Mouse (Mus musculus): ENCODE measurements around the gene Hspb1.

Hspb1 gene

GRCm38 (mm10) chr5:135913201-135913600, 25.5 kb downstream of the Hspb1 start:
- no peak for DNase-seq

- DNase-seq, result peak; percentile 32
Observed at GRCm38 (mm10) chr5:135914156-135914555, 26.4 kb downstream of the Hspb1 start.

GRCm38 (mm10) chr5:135916051-135916565, 28.4 kb downstream of the Hspb1 start:
- DNase-seq, result peak; percentile 60

DNA sequence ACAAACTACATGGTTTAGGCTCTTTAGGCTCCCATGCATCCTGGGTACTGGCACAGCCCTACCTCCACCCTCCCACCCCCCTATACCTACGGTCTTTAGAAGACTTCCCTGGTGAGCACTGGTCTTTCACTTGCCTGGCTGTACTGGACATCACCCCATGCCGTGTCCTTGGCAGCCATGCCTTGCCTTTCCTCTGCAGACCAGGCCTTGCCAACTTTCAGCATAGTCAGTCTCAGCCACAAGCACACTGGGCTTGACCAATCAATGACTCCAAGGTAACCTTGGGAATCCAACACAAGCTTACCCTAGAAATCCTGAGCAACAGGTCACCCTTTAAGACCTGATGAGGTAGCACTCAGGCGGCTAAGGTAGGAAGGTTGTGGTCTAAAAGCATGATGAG, 28.9 kb downstream of the Hspb1 start:
- peak; percentile 54 for DNase-seq

DNA sequence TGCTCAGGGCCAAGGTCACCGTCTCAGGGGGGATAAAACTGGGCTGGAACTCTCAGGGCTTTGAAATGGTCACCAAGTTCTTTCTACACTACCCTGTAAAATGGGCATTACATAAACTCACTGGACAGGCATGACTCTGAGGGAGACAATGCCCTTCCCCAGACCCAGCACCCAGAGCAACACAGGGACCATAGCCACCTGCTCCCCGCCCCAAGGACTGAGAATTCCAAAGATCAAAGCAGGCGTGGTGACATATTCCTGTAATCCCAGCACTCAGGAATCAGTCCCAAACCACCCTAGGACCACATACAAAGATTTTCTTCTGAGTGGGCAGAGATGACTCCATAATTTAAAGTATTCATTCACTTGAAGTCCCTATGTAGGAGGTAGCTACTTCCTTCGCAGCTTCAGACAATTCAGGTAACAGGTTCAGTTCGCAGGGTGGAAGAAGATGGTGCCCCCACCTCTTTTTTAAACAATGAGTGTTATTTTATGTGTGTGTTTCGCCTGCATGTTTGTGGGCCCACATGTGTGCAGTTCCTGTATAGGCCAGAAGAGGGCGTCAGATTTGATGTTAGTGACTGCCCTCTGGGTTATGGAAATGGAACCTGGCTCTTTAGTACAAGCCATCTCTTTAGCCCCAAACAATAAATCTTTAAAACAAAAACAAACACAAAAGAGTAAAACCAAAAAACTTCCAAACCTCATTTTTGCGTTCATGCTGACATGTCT, 29.8 kb downstream of the Hspb1 start:
- DNase-seq, result peak; percentile 40

- DNase-seq, result no peak
Observed at GRCm38 (mm10) chr5:135918059-135918437, 30.3 kb downstream of the Hspb1 start.

- DNase-seq, result no peak
Observed at GRCm38 (mm10) chr5:135918593-135918992, 30.9 kb downstream of the Hspb1 start.

GRCm38 (mm10) chr5:135919902-135920301, 32.2 kb downstream of the Hspb1 start:
- peak; percentile 65 for DNase-seq

DNA sequence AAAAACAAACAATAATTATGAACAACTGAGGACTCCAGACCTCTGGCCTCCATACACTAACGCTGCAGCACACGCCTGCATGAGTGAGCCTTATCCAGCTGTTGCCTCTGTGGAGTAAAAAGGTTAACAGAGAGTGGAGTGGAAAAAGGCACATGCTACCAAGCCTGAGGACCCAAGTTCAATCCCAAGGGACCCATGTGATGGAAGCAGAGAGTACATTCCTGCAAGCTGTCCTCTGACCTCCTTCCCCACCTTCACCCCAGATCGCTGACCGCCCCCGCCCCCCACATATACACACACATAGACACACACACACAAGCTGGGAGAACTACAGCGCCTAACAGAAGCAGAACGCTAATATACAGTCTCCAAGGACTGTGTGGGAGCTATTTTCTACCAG, 36.2 kb downstream of the Hspb1 start:
- DNase-seq, result no peak

DNA sequence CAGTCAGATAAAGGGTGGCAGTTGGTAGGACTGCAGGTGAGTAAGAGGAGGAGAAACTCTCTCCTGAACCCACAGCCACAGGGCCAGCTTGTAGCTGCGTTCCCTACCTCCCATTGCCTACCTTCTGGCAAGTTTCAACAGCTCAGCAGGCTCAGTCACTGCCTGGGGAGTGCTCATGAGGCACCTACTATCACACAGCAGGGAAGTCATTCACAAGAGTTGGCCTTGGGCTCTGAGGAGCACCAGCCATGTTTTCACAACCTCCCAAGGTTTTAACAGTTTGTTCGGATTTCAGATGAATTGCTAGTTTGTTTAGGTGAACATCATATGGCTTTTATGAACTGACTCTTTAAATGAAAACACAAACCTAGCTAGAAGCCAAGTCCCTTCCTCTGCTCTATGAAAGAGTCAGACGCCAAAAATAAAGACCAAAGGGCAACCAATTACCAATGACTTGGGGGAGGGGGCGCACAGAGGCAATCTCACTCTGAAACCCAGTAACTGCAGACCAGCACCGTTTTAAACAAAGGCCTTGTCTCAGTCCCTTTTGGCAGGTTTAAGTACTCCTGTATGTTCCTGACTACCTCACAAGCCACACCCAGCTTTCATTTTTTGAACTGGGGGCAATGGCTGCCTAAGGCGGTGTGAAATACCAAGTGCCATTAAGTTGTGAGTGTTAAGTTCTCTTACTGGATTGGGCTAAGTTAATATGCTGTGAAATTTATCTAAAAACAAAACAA, 42.1 kb downstream of the Hspb1 start:
- DNase-seq, result no peak

DNA sequence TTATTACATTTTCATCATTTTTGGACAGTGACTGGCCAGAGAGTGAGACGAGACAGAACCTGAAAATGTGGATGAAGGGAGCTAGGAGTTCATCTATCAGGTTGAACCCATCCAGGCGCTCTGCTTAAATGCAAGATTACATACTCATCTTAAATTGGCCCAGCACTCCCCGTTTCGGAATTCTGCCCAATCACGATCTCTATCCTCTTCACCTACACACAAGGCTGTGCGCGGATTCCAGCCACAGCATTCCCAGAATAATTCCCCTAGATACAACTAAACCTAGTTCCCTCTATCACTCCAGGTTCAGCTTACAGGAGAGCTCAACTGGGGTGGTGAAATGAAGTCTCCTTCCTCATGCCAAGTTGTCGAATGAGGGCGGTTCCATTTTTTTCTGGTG, 43.8 kb downstream of the Hspb1 start:
- no peak for DNase-seq

GRCm38 (mm10) chr5:135932359-135932758, 44.6 kb downstream of the Hspb1 start:
- DNase-seq, result no peak

- DNase-seq, result no peak
Observed at GRCm38 (mm10) chr5:135933222-135933899, 45.6 kb downstream of the Hspb1 start.

- no peak for DNase-seq
Observed at GRCm38 (mm10) chr5:135933900-135934441, 46.3 kb downstream of the Hspb1 start.

- peak; percentile 97 for DNase-seq
Observed at GRCm38 (mm10) chr5:135934481-135935175, 46.9 kb downstream of the Hspb1 start, which contains the start of gene Ywhag. Gene Ywhag, minus strand, starts transcription at chr5:135934616.

DNA sequence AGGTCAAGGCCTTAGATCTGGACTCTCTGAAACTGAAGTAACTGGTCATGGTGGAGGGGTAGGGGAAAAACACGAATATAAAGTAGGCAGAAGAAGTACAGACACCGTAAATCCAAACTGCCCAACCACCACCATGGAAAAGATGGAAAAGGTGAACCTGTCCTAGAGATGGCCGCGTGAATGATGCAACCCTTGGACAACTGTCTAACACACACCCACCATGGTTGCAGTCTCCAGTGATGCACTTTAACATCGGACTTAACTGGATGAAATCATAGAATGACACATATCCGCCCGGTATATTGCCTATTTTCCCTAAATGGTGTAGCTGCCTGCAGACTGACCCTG, 47.4 kb downstream of the Hspb1 start:
- DNase-seq, result no peak

DNA sequence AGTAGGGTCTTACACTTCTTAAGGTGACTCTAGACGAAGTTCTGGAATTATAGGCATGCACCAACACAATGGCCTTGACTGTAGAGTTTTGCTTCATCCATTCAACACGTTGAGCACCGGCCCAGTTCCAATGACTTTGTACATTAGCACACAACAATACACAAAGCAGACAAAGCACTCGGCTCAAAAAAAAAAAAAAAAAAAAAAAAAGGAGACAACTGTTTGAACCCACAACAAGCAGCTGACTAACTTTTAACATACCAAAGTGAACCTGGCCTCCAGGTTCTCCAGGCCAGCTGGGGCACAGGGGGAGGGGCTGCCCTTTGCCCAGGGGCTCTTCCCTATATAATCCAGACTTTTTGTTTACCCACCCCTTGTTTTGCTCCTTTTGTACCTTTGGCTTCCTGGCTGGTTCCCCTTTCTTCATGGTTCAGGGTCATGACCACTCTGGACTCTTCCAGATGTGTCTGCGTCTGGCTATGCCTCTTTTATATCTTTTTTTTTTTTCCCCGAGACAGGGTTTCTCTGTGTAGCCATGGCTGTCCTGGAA, 48.0 kb downstream of the Hspb1 start:
- no peak for DNase-seq

All from kidney, adult 9 months (tissue).